Mouse (Mus musculus): Measurements from ENCODE around the gene Proser2.

GRCm38 (mm10) chr2:6085622-6086530 lies 44.1 kb downstream of the Proser2 start:
- TF ChIP-seq POLR2A (IDR thresholded peaks at IDR 0.05; ENCODE audit: control insufficient read depth, extremely low read depth, insufficient read depth, low read length, poor library complexity) (no peak), CTCF (IDR thresholded peaks at IDR 0.05; ENCODE audit: borderline replicate concordance, control insufficient read depth, extremely low read depth, insufficient read depth, low read length, poor library complexity) (no peak)

Measured in thymus, adult 2 months (tissue).